Mouse (Mus musculus) common myeloid progenitor, adult 5-6 weeks (primary cell): ENCODE results near the gene Calml3. TPM values are rescaled to one million over a fixed set of nuclear protein-coding genes. Genes with fewer than 3 reads are reported as not detected.

Experiments used
- ATAC-seq: replicated peaks from 2 replicates; pipeline ENCODE4 v1.8.0; 2016; ENCODE audit warnings: low read depth, mild to moderate bottlenecking, moderate TSS enrichment, inconsistent platforms; ENCODE audit not compliant: poor library complexity, severe bottlenecking
- total RNA-seq: library from RNA; stranded (forward); fragments of 200-1000, 187-1606 nt; gene quantifications from 2 replicates; pipeline ENCODE4 v1.2.3, GENCODE M21; 2017

The Calml3 gene
- total RNA-seq, 1 experiment from 2014 or later, result not detected

DNA sequence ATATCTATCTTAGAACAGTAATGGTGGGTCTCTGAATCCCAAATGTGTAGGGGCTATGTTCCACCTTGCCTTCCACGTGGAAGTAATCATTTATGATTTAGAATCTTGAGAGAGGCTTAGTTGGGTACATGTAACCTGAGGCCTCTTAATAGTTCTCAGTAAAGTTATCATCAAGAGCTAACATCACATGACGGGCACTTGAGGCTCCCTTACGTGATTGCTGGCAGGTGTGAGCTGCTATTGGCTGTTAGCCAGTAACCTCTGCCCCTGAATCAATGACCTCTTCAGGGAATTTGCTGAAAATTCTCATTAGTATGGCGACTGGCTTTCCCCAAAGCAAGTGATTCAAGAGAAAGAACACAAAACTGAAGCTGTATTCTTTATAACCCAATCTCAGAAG is 17.0 kb downstream of the Calml3 start:
- no peak for ATAC-seq

DNA sequence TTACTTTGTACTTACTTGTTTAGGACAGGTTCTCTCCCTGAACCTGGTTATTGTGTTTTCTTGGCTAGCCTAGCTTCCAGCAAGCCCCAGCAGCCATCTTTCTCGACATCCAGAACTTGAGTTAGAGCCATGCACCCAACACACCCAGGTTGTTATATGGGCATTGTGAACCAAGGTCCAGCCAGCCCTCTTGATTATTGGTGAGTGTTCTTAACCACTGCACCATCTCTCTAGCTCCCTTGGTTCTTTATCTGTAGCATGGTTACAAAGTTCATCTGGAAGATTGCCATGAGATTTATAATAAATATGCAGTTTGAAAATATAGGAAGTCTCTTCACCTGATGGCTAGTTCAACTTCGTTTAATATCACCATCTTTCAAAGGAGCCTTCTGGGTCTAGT is 20.5 kb downstream of the Calml3 start:
- no peak for ATAC-seq

DNA sequence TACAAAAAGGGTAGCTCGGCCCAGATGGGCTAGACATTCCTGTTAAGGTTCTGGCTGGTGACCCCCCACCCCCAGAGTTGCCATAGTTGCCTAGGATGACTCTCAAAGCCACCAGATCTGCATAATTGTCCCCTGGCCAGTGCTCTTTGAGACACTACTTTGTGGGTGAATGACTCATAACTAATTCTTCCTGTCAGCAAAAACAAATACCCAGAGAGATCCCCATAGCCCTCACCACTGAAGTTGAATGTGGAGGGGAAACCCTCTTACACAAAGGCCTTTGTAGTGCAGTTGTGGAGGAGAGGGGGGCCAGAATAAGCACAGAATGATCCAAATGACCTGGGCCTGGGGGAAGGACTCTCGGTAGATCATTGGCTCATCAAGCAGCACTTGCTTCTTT is 21.6 kb downstream of the Calml3 start:
- ATAC-seq, result peak; percentile 70

DNA sequence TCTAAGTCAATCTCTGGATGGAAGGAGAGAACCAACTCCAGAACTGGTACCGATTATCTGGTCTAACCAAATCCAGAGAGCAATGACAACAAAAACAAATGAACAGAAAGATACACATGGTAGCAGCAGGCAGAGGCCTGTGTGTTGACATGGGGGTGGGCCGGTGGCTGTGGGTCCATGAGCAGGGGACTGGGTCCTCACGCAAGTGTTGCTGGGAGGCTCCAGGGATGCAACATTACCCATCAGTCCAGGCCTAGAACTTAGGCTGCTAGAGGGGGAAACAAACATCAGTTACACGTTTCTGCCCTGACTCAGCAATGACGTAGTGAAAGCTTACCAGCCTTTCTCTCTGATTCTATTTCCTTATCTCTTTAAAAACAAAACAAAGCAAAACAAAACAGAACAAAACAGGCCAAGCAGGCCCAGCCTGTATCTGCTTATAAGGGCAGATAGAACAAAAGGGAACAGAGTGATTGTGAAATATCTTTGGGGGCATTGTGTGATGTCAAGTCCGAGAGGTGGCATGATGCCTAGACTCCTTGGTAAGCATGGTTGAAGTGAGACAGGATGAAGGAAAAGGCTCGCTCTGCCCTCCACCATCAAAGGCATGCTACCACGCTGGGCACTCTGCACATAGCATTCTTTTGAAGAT is 24.4 kb downstream of the Calml3 start:
- ATAC-seq, result peak; percentile 76

DNA sequence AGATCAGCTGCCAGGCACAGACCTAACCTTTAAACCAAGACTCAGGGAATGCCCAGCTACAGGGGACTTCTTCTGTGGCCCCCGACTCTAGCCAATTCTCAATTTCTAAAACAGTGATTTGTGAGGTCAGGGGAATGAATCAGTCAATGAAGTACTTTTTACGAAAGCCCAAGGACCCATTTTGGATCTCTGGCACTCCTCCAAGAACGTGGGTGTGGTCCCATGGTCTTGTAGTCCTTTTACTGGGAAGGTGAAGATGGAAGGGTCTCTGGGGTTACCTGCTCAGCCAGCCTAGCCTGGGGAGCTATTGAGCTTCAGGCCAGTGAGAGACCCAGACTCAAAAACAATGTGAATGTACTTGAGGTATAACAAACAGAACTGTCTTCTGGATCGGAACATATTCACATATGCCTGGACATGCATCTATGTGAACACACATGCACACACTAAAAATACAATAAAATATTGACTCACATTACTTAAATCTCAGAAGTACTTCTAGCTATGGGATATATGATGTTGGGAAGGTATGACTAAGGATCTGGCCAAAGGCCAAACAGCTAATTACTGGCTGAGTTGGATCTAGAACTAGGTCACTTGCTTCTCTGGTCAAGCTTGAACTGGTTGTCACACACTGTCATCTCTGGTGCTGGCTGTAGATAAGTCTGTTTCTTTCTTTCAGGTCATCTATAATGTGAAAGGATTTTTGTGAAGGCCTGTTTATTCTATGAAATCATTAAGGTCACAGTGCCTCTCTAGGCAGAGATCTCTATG is 25.3 kb downstream of the Calml3 start:
- ATAC-seq, result no peak

DNA sequence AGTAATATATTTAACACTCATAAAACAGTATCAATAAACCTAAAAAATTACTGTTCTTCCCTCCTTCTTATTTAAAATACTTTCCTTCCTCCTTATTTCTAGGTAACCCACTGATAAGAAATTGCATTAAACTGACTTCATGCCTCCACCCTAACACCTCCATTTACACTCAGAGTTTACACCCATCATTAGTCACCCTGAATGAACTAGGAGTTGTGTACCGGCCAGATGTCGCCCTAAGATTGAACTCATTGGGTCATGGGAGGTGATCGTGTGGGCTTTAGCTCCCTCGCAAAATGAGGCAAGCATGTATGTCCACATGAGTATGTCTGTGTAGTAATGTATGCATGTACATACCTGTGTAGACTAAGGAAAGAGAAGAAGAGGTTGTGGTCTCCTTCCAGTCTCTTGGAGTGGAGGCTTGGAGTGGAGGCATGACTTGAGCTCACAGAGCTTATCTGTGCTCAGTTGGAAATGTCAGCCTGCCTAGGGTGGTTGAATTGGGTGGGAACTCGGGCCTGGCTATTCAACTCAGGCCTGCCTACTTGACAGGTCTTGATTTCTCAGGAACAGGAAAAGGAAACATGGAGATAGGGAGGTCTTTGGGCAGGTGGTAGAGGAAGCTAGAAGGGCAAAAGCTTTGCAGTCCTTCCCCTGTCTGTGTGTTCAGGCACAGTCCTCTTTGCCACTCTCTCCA is 26.8 kb downstream of the Calml3 start:
- no peak for ATAC-seq

DNA sequence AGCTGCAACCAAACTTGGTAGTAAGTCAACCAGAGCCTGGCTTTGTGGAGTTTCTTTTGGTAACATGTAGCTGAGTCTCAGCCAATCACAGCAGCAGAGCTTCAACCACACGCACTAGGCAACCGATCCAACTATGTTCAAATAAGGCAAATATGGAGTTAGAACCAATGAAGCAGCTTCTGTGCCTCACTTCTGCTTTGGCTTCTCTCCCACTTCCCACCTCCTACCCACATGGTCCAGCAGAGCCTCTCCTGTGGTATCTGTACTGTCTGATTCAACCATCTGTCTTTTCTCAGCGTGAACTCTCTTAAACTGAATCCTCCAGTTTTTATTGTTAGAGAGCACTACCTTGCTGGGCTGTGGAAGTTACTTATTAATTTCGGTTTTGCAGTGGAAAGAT is 27.7 kb downstream of the Calml3 start:
- peak; percentile 77 for ATAC-seq

DNA sequence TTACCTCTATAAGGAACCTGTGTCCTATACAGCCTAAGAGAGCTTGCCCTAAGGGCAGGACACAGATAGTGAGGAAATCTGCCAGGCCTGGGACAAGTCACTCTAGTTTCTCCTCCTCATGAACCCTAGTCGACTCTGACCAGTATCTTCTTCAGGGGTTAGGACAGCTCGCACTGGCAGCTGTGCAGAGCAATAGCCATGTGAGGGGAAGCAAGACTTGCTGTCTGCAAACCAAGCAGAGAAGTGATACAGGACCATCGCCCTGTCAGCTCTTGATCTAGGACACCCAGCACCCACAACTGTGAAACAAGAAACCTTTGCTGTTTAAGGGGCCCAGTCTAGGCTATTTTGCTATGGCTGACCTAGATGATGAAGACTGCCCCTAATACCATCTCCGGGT is 29.1 kb downstream of the Calml3 start:
- ATAC-seq, result no peak

DNA sequence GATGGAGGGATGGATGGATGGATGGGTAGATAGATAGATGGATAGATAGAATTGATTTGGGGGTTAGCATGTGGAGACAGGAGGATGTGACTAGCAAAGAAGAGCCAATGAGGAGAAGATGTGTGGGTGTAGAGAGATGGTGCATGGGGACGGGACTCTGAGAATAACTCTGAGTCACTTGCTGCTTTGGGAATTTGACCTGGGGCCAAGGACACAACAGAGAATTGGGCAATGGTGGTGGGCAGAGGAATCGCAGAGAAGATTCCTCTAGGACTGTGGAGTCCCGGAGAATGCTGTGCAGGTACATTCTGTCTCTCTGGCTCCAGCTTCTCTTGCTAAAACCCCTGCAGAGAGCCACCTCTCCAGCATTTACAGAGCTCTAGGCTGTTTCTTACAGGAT is 29.8 kb downstream of the Calml3 start:
- no peak for ATAC-seq

DNA sequence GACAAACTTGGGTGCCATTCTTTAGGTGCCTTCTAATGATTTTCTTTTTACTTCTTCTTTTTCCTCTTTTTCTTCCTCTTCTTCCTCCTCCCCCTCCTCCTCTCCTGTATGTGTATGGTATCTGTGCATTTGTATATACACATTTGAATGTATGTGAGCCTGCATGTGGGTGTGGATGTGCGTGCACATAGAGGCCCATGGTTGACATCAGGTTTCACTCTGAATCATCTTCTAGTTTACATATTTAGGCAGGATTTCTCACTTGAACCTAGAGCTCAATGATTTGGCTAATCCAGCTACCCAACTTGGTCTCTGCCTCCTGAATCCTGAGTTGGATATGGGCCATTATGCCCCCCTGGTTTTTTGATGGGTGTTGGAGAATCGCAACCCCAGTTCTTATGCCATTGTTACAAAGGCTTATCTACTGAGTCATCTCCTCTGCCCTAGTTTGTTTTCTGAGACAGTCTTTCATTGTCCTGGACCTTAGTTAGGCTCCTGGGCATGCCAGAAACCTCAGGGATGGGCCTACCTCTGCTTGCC is 30.9 kb downstream of the Calml3 start:
- no peak for ATAC-seq

DNA sequence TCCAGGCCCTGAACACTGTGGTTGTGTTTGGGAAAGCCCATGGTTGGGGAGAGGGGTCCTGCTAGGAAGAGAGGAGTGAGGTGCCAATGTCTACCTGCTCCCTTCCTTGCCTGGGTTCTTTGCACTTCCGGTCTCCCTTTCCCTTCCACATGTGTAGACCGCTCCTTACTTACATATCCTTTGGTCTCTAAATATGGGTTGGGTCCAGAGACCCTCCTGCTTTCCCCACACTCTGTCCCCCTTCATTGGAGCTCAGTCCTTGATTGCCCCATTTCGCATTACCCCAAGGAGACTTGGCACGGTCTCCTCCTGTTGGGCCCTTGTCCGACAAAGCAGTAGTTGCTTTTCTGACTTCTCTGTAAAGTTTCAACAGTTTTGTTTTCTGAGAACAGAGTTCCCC is 32.9 kb downstream of the Calml3 start:
- no peak for ATAC-seq

DNA sequence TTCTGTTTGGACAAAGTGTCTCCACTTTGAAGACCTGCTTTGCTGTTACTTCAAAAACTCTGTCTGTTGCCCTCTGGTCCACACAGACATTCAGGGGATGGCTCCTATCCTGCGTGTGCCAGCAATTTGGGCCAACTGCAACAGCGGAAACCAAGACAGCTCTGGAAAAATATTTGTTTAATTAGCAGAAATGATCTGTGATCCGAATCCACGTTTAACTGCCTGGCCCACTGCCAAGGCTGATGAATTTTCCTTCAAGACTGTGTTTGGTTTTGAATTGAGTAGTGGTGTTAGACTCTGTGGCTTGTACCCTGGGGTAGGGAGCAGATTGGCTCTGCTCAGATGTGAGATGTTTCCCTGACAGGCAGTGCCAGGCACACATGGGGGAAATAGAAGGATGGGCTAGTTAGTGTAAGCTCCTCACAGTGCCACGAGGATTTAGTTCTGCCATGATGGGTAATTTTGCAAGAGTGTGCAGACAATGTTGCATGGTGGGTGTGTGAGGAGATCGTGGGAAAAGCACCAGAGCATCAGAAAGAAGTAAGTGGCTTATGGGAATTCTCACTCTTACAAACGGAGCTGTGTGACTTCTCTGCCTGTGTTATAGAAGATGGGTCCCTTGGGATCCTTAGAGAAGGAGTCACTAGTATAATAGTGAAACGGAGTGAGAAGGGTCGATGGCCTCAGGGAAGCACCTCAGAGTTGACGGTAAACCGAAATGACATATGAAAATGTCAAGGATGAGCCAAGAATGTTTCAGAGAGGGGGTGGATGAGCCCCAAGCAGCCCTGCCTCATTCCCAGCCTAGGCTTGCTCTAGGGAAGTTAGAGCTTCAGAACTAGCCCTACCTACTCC is 33.7 kb downstream of the Calml3 start:
- no peak for ATAC-seq

DNA sequence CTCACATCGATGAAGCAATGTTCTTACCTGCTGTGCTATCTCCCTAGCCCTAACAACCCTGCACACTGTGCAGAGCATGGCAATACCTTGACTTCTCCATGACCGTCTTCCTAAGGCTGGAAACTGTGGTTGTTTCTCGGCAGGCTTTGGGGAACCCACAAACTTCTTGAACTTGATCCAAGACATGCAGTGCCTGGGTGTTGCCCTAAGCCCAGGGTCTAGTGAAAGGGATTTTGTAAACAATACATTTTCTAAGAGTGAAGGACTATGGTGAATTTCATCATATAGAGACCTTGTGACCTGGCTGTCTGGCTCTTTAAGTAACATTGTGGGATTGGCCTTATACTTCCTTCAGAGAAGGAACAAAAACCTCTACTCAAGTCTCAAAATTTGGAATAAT is 34.6 kb downstream of the Calml3 start:
- peak; percentile 70 for ATAC-seq

DNA sequence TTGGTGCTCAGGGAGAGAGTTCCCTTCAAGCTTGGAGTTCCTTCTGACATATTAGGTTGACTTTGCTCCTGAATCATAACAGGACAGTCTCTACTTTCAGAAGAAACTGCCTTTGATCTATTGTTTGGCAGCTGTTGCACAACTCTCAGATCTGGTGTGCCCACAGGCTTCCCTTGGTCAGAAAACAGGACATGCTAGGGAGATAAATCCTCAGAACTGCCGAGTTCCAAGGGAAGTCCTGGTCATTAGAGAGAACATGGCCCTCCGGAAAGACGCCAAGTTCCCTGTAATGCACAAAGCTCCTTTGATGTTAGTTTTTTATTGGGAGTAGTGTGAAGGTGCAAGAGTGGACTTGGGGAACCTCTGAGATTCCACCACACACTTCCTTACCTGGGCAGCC is 35.5 kb downstream of the Calml3 start:
- peak; percentile 53 for ATAC-seq

DNA sequence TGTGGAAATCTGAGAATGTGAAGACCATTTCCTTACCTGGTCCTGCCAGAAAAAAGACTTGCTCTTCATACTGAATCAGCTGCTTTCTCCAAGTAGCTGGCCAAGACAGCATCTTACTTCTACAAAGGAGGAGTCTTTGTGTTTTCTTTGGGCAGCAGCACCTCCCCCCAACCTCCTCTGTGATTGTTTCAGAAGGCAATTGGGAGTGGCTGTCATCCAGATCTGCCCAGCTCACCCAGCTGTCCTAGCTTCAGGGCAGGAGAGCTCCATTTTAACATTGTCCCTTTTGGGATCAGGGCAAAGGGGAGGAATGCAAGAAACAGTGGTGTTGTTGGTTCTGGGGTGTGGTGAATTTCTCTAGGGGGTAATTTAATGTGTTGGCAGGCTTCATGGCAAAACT is 37.0 kb downstream of the Calml3 start:
- ATAC-seq, result no peak

DNA sequence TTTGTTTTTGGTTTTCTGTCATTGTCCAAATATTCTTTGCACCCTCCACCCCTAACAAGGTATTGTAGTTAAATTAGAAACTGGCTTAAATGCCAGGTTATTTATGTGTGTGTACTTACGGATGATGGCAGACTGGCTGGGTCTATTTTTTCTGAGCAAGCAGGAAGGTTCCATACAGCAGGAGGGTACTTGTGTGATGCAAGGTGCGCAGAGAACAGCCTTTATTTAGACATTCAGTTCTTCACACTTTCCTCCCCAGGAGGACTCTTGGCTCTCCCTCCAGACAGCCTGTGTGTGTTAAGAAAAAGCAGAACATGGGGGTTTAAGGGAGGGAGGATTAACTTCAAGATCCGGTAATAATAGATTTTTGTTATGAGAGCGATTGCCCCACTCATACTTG is 38.3 kb downstream of the Calml3 start:
- no peak for ATAC-seq

DNA sequence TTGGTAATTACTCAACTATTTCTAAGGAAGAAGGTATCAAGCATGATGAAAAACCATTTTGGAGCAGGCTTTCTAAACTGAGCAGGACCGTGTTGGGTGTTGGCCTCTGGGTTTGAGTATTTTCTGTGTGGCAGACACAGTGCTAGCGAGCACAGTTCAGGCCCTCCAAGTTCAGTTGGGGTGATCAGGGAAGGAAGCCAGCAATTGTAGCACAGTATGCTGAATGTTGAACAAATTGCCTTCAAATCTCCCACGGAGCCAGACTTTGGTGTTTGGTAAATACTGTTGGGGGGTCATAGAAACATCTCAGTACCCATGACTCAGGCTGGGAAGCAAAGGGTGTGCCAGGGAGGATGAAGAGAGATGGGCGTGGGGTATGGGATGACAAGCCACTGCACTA is 43.0 kb downstream of the Calml3 start:
- ATAC-seq, result no peak

DNA sequence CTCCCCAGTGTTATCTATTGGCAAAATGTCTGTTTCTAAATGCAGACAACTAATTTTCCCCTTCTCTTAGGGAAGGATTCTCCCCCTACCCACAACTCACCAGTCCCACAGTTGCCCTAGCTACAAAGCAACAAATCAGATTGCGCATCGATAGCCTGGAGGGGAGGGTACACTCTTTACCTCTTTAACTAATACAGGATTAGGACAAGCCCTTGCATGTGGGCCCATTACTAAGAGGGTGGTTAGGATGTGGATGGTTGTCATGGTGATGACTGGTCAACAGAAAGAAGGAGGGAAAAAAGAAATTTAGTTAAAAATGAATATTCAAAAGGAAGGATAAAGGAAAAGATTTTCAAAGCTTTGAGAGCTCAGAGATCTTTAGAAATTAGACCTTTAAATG is 45.8 kb downstream of the Calml3 start:
- no peak for ATAC-seq

DNA sequence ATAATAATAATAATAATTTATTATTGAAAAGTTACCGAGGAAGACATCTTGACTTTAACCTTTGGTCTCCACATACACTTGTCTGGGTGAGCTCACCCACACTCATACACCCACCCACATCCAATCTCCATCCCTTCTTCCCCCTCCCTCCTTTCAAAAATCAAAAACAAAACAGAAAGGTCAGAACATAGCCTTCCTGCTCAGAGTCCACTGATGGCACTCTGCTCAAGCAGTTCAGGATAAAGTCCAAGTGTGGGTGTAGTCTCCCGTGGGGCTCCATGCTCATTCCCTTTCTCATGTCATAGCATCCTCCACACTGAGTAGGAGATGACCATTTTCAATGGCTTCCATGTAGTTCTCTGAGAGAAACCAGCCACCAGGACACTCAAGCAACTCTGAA is 50.8 kb downstream of the Calml3 start:
- ATAC-seq, result no peak
